Mouse (Mus musculus): Measurements from ENCODE around the gene Serinc5. TPM values are rescaled to one million over a fixed set of nuclear protein-coding genes. Genes with fewer than 3 reads are reported as not detected.

Serinc5 gene
- polyA plus RNA-seq, 1 experiment from 2014 or later = 13.8 TPM

DNA sequence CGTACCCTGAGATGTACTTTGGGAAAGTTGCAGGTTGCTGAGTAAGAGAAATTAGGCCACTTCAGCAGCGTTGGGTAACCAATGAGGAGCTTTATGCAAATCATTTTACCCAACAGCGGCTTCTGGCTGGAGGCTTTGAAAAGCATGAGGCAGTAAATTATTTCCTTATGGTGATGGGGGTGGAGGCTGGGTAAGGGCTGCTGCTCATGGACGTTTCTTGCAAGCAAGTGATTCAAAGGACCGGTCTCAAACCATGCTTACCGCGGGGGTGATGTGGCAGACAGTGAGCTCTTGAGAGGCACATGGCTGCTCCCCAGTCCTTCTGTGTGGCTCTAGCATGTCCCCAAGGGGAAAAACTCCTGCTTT is 26.0 kb downstream of the Serinc5 start:
- ATAC-seq = peak; percentile 95

DNA sequence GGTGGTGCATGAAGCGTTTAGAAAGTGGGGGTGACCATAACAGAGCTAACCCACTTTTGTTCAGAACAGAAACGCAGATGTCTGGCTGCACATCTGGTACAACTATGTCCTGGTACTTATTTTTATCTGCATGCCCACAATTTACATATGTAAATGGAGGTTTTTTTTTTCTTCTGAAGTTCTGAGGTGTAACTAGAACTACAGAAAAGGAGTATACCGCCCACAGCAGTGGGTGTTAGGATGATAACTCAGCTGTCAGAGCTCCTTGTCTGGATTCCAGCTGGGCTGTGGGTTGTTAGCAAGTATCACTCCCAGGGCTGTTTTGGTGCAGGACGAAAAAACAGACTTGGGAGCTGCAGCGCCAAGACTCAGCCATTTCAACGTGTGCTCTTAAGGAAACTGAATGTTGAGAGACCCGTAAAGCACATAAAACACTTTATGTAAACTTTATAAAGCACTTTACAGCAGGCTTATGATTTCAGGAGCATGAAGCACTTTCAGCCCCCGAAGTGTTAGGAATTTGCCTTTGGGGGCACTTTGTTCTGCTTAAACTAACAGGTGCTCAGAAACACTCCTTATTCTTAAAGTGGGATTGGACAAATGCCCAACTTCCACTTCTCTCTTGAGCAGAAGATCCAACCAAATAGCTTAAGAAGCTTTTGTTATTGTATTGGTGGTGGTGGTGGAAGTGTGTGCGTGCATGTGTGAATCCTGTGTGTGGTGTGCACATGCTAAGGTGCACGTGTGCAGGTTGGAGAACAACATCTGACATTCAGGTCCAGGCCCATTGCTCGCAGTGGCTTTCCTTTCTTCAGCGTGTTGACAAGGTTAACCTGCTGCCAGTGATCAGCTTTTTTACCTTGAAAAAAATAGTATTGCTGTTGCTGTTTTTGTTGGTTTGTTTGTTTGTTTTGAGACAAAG is 28.5 kb downstream of the Serinc5 start:
- in situ Hi-C loops (cut with MboI; ENCODE audit: low pct_unique_long_range_greater_than_20kb) = no loop called here
- ATAC-seq = no peak
- no peak for TF ChIP-seq CTCF (IDR thresholded peaks at IDR 0.05)
- CTCF ChIA-PET = interaction anchor here (0.8 to 1.3 kb wide), 2 partner anchors 20 to 33 kb away, joined by 3 read pairs; no protein-coding TSS in a partner anchor
- no peak for DNase-seq (ENCODE audit: low read depth, low spot score)
- POLR2A ChIA-PET = interaction anchor here (0.9 kb wide), 1 partner anchor 28 kb away, joined by 3 read pairs; the partner anchor contains the start of gene Serinc5
- H3K27me3 ChIP-seq = no peaks in the 10 kb centered on the region

More for the DNA sequence above, 26.0 kb downstream of the Serinc5 start:
- H3K27me3 ChIP-seq = no peaks in the 10 kb centered on the region
- POLR2A ChIA-PET = no interaction called here
- in situ Hi-C loops (cut with MboI; ENCODE audit: low pct_unique_long_range_greater_than_20kb) = no loop called here
- TF ChIP-seq CTCF (IDR thresholded peaks at IDR 0.05) = no peak
- peak; percentile 28 for DNase-seq (ENCODE audit: low read depth, low spot score)
- CTCF ChIA-PET = interaction anchor here (1.0 to 1.5 kb wide), 2 partner anchors 22 kb away, joined by 3 read pairs; no protein-coding TSS in a partner anchor

DNA sequence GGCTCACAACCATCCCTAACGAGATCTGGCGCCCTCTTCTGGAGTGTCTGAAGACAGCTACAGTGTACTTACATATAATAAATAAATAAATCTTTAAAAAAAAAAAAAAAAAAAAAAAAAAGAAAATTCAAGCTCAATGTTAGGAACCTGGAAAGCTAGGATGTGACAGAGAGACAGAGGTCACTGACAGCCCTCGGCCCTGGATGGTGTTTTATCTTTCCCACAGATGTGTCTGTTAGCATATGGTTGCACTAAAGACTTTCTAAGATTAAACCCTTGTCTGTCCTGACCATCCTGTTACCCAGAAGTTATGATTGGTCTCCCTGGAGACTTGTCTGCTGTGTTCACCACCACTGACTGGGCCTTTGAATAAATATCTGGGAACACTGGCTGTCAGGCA is 33.3 kb downstream of the Serinc5 start:
- CTCF ChIA-PET = interaction anchor here (0.7 kb wide), 1 partner anchor 20 kb away, joined by 3 read pairs; no protein-coding TSS in a partner anchor
- in situ Hi-C loops (cut with MboI; ENCODE audit: low pct_unique_long_range_greater_than_20kb) = no loop called here
- DNase-seq (ENCODE audit: low read depth, low spot score) (no peak), ATAC-seq (no peak)
- H3K27me3 ChIP-seq = no peaks in the 10 kb centered on the region
- POLR2A ChIA-PET = no interaction called here
- TF ChIP-seq CTCF (IDR thresholded peaks at IDR 0.05) = no peak

DNA sequence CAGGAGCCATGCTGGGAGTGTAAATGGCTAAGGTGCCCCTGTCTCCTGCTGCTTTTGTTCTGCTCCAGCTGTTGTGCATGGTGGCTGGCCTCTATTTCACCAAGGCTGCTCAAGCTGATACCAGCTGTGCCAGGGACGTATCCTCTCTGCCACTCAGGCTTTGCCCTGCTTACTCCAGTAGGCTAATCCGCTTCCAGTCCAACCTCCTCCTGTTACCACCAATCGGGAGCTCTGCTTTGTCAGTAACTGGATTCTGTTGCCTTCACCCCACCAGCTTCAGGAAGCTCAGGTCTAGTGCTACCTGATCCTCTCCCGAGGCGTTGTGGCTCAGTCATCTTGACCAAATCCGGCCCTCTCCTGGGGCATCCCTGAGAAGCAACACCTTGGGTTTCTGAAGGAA is 33.9 kb downstream of the Serinc5 start:
- no peaks in the 10 kb centered on the region for H3K27me3 ChIP-seq
- no peak for ATAC-seq
- in situ Hi-C loops (cut with MboI; ENCODE audit: low pct_unique_long_range_greater_than_20kb) = no loop called here
- ChIA-PET POLR2A (no interaction called here), CTCF (no interaction called here)
- no peak for DNase-seq (ENCODE audit: low read depth, low spot score)
- no peak for TF ChIP-seq CTCF (IDR thresholded peaks at IDR 0.05)

DNA sequence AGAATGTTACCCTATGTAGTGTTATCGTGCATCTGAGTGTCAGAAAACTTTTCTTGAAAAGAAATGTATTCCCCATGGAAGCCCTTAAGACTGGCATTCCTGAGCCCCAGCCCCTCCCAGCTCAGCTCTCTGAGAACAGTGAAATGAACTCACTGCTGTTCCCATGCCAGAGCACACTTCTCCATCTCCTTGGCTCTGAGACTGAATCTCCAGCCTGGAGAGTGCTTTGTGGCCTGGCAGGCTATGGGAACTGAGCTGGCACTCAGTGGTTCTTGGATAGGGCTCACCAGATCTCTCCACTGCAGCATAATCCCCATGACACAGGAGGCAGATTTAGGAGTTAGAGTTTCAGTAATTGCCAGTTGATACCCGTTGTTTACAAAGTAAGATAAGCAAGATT is 36.8 kb downstream of the Serinc5 start:
- ChIA-PET POLR2A (no interaction called here), CTCF (interaction anchor here (1.0 to 1.1 kb wide), 2 partner anchors 12 to 46 kb away, joined by 3 to 4 read pairs; no protein-coding TSS in a partner anchor)
- ATAC-seq = no peak
- DNase-seq (ENCODE audit: low read depth, low spot score) = no peak
- in situ Hi-C loops (cut with MboI; ENCODE audit: low pct_unique_long_range_greater_than_20kb) = no loop called here
- H3K27me3 ChIP-seq = no peaks in the 10 kb centered on the region
- no peak for TF ChIP-seq CTCF (IDR thresholded peaks at IDR 0.05)

DNA sequence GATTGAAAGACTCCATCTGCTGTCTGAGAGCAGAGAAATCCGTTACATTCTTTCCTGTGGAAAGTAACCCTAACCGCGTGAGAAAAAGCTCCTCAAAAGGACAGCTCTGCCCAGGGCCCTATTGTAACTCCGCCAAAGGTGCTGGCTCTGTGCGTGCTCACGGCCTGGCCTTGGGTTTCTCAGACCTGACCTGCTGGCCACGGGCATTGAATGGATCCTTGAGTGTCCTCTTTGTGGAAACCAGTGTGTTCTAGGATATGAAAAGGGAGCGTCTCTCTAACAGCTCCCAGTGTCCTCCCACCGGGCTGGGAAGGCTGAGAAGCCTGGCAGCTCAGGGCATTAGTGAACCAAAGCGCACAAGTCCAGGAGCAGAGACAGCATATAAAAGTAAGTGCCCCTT is 38.2 kb downstream of the Serinc5 start:
- ATAC-seq (no peak), DNase-seq (ENCODE audit: low read depth, low spot score) (no peak)
- ChIA-PET POLR2A (no interaction called here), CTCF (no interaction called here)
- no peak for TF ChIP-seq CTCF (IDR thresholded peaks at IDR 0.05)
- no peaks in the 10 kb centered on the region for H3K27me3 ChIP-seq
- in situ Hi-C loops (cut with MboI; ENCODE audit: low pct_unique_long_range_greater_than_20kb) = no loop called here

DNA sequence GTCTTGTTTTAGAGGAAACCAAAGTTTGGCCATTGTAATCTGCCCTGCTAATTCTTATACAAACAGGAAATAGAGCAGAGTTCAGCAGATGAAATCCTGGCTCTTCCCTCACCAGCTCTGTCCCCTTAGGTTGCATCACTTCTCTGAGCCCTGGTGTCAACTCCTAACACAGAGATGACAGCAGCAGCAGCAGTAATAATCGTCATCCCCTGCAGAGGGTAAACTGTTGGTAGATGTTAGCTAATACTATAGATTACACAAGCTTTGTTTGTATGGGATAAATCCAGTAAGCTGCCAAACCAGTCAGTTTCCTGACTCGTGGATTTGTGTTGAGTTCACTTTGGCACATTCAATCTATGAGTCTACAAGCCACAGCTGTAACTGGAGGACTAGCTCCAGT is 40.1 kb downstream of the Serinc5 start:
- DNase-seq (ENCODE audit: low read depth, low spot score) (no peak), ATAC-seq (no peak)
- in situ Hi-C loops (cut with MboI; ENCODE audit: low pct_unique_long_range_greater_than_20kb) = no loop called here
- POLR2A ChIA-PET = no interaction called here
- TF ChIP-seq CTCF (IDR thresholded peaks at IDR 0.05) = no peak
- CTCF ChIA-PET = no interaction called here
- no peaks in the 10 kb centered on the region for H3K27me3 ChIP-seq

DNA sequence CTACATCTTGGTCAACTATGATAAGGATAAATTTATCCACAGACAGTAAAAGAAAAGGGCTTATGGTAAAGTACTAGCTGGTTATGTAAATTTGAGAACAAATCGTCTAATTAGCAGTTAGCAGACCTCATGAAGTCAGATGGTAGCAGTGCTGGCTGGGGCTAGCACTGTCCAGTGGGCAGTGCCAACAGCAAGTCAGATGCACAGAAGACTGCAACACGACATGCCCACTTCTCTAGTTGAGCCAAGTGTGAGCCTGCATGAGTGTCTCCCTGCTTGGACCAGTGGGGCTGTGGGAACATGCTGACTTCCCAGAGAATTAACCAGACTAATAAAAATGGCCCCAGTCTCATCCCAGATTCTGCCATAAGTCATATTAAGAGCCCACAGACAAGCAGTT is 41.6 kb downstream of the Serinc5 start:
- ChIA-PET POLR2A (no interaction called here), CTCF (no interaction called here)
- ATAC-seq (no peak), DNase-seq (ENCODE audit: low read depth, low spot score) (no peak)
- no peak for TF ChIP-seq CTCF (IDR thresholded peaks at IDR 0.05)
- in situ Hi-C loops (cut with MboI; ENCODE audit: low pct_unique_long_range_greater_than_20kb) = no loop called here
- H3K27me3 ChIP-seq = no peaks in the 10 kb centered on the region

DNA sequence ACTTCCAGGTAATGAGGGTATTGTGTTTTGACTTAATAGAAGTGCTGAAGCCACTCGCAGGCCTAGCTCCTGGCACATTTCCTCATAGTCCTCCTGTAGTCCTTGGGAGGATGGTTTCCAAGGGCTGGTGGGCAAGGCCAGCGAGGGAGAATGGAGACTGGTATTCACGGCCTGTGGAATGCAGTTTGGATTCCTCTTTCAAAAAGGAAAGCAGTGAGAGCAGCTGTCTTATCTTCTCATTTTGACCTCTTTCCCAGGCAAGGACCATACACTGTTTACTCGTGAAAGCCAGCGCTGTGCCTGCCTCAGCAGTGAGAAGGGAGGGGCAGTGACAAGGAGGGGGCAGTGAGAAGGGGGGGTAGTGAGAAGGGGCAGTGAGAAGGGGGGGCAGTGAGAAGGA is 42.4 kb downstream of the Serinc5 start:
- in situ Hi-C loops (cut with MboI; ENCODE audit: low pct_unique_long_range_greater_than_20kb) = no loop called here
- peak; percentile 35 for ATAC-seq
- ChIA-PET POLR2A (no interaction called here), CTCF (no interaction called here)
- TF ChIP-seq CTCF (IDR thresholded peaks at IDR 0.05) = no peak
- no peaks in the 10 kb centered on the region for H3K27me3 ChIP-seq
- no peak for DNase-seq (ENCODE audit: low read depth, low spot score)

DNA sequence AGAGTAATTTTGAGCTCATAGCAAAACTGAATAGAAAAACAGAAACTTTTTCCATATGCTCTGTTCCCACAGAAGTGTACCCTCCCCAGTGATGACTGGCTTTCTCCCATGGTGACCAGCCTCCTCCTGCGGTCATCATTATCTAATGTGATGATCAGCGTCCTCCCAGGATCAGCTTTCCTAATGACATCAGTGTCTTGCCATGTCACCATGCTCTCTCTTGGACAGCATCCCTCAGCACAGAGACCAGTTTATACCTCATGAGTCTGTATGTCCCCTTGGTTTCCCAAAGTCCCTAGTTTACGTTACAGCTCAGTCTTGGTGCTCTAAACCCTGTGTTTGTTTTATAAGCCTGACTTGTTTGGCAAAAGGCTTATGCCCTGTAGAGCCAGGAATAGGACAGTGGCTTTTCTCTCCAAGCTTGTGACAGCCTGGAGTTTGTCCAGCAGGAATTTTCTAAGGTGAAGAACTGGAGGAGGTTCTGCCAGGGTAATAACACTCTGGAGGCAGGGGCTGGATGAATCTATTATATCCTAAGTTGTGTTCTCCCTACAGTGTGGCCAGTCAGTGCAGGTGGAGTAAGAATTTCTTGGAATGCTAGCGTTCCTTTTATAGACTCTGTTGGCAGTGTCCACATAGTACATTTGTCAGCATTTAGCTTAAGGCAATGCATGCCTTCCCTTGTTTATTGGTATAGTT is 46.1 kb downstream of the Serinc5 start:
- TF ChIP-seq CTCF (IDR thresholded peaks at IDR 0.05) = no peak
- ATAC-seq (no peak), DNase-seq (ENCODE audit: low read depth, low spot score) (no peak)
- in situ Hi-C loops (cut with MboI; ENCODE audit: low pct_unique_long_range_greater_than_20kb) = no loop called here
- POLR2A ChIA-PET = no interaction called here
- H3K27me3 ChIP-seq = no peaks in the 10 kb centered on the region
- CTCF ChIA-PET = interaction anchor here (1.3 kb wide), 1 partner anchor 16 kb away, joined by 4 read pairs; no protein-coding TSS in a partner anchor

DNA sequence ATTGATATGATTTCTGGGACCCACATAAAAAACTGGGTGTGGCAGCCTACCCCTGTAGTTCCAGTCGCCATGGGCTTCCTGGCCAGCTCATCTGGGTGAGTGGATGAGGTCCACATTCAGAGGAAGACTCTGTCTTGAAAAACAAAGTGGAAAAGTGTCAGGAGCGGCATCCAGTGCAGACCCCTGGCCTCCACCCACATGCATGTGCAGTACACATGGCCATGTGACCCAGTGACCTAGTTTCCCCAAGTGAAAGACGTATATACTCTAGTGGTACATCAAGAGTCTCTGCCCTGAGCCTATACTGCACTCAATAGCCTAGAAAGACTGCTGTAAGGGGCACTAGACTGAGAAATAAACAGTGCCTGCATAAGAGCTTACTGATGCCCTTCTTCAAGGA is 48.7 kb downstream of the Serinc5 start:
- H3K27me3 ChIP-seq = no peaks in the 10 kb centered on the region
- no peak for DNase-seq (ENCODE audit: low read depth, low spot score)
- ChIA-PET CTCF (interaction anchor here (0.9 to 1.8 kb wide), 3 partner anchors 11 to 21 kb away, joined by 3 to 9 read pairs (median 4); no protein-coding TSS in a partner anchor), POLR2A (no interaction called here)
- no peak for ATAC-seq
- TF ChIP-seq CTCF (IDR thresholded peaks at IDR 0.05) = no peak
- in situ Hi-C loops (cut with MboI; ENCODE audit: low pct_unique_long_range_greater_than_20kb) = no loop called here
